Mouse (Mus musculus): ENCODE measurements around the gene Kndc1. TPM values are rescaled to one million over a fixed set of nuclear protein-coding genes. Genes with fewer than 3 reads are reported as not detected.

Gene Kndc1
- total RNA-seq, 1 experiment from 2014 or later, result not detected

DNA sequence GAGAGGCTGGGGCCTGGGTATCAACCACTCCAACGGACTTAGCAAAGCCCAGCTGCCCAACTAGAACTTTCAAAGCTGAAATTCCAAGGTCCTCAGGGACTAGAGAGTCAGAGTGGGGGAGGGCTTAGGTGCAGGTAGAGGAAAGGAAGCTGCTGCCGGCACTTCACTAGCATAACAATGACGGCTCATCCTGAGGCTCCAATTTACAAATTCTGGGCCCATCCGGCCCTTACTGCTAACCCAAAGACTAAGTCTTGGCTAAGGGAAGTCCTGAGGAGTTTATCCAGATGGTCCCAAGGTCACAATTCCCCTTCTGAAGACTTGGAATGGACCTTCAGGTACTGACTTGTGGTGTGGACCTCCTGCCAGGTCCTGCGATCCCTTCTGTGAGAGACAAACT lies 51.0 kb downstream of the Kndc1 start:
- ATAC-seq (ENCODE audit: extremely low read depth, insufficient number of reproducible peaks, low FRiP score, poor library complexity, severe bottlenecking), result no peak

DNA sequence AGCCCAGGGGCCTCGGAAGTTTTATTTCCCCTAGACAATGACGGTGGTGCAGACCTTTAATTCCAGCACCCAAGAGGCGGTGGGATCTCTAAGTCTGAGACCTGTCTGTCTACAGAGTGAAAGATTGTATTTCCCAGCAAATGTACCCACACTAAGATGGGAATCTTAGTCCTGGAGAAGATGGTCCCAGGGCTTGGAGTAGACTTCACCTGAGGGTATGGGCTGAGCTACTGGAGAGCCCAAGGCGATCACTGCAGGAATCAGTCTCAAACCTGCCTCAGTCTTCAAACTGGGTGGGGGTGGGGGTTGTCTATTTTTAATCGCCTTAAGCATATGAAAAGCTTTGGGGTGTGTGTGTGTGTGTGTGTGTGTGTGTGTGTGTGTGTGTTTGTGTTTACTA lies 51.5 kb downstream of the Kndc1 start:
- no peak for ATAC-seq (ENCODE audit: extremely low read depth, insufficient number of reproducible peaks, low FRiP score, poor library complexity, severe bottlenecking)

DNA sequence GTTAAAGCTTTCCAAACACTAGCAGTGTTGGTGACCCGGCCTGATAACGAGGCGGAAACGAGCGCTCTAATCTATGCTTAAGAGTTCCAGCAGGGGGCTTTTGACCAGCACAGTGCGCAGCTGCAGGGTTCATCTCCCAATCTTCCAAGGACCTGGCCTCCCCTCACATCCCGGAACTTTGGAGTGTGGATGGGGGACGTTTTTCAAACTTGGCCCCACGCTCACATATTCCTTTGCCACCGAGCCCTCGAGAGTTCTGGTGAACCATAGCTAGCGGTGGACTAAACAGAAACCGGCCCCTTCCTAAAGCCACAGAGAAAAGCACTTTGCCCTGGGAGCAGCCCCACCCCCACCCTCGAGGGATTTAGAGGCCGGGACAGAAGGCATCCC lies 55.4 kb downstream of the Kndc1 start:
- peak; percentile 47; the same call in 1 of the 2 replicates for ATAC-seq (ENCODE audit: extremely low read depth, insufficient number of reproducible peaks, low FRiP score, poor library complexity, severe bottlenecking)

DNA sequence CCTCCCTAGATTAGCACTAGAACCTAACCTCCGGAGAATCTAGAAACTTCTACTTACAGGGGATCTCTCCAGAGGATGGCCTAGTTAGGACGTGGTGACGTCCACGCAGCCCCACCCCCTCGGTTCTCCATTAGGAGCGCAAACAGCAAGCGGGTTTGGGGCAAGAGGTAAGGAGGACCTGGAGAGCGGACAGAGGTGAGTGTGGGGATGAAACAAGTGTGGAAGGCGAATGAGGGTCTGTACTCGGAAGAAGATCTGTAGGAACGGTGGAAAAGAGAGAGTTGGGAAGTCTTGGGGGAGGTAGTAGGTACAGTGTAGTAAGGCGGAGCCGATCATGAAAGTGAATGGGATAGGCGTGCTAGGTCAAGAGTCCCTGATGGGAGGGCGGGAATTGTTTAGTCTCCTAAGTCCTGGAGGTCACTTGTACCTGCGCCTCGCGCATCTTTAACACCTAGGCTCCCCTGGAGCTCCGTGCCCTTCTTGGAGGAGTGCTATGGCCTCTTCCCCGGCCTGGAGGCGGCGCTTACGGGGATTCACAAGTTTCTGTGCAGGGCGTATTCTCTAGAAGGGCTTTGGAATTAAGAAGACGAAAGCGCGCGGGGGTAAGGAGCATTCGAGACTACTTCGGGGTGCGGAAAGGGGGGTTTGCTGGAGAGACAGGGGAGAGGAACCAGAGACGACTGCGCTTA lies 55.9 kb downstream of the Kndc1 start:
- peak; percentile 44 for ATAC-seq (ENCODE audit: extremely low read depth, insufficient number of reproducible peaks, low FRiP score, poor library complexity, severe bottlenecking)

DNA sequence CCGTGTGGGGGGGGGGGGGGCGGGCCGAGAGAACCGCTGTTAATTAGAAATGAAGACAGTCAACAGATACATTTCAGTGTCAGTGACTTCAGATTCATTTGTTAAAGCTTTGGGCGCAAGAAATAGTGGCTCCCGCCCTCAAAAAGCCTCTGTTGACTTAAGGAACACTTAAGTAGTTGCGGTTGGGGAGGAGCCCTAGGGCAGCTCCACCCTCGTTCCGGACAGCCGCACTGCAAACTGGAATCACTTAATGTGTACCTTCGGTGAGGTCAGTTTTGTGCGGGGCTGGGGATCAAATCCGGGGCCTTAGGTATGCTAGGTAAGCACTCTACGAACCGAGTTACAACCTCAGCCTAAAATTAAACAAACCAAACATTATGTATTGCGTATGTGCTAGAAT lies 56.6 kb downstream of the Kndc1 start:
- ATAC-seq (ENCODE audit: extremely low read depth, insufficient number of reproducible peaks, low FRiP score, poor library complexity, severe bottlenecking), result peak; percentile 49

DNA sequence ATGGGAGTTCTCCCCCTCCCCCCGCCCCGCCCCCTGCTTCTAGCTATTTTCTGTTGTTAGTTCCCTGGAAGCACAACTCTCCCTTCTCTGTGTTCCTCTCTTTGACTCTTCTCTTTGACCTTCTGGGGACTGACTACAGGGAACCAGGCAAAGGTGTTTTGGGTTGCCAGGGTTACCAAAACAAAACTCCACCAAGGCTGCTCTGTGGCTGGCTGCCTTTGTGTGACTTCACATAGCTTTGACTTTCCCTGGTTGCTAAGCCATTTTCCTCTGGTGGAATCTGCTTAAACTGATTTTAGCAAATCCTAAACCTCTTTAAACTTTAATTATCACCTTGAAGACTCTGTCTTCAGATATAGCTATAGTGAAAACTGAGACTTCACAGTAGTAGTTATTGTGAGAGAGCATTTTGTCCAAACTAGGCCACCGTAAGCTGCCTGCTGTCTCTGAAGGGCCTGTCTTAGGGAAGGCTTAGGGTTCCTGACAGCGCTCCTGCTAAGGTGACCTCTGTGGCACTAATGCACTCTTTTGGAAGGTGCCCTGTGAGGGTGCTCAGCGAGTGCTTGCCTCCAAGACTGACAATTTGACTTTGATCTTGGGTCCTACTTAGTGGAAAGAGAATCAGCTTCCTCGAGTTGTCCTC lies 57.6 kb downstream of the Kndc1 start:
- ATAC-seq (ENCODE audit: extremely low read depth, insufficient number of reproducible peaks, low FRiP score, poor library complexity, severe bottlenecking), result no peak

DNA sequence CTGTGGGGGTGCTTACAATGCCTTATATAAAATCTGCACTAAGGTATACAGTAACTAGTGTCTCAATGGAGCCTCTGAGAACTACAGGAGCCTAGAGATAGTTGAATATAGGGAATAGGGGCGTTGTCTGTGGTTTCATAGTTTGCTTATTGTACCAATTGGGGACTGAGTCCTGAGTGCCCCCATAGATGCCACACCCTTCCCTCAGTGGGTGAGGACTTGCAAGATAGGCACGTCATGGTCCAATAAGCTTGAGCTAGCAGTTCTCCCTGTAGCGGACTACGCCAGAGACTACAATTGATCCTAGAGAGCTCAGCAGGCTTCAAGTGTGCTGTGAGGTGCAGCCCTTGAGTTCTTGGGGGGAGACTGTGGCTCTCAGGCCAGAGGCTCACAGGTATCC lies 61.0 kb downstream of the Kndc1 start:
- no peak for ATAC-seq (ENCODE audit: extremely low read depth, insufficient number of reproducible peaks, low FRiP score, poor library complexity, severe bottlenecking)

DNA sequence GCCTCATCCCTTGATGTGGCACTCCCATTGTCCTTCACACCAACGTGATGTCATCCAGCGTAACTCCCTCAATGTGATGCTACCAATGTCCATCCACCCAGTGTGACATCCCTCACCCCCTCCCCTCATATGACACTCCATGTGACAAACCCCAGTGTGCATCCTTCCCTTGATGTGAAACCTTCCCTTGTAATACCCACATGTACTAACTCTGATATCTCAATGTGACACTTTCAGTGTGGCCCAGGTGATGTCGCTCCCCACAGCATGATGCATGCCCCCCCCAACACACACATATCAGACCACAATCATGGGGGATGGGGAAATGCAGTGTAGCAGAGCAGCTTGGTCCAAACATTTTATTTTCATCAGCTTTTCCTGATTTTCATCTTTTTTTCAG lies 62.2 kb downstream of the Kndc1 start:
- ATAC-seq (ENCODE audit: extremely low read depth, insufficient number of reproducible peaks, low FRiP score, poor library complexity, severe bottlenecking), result no peak

DNA sequence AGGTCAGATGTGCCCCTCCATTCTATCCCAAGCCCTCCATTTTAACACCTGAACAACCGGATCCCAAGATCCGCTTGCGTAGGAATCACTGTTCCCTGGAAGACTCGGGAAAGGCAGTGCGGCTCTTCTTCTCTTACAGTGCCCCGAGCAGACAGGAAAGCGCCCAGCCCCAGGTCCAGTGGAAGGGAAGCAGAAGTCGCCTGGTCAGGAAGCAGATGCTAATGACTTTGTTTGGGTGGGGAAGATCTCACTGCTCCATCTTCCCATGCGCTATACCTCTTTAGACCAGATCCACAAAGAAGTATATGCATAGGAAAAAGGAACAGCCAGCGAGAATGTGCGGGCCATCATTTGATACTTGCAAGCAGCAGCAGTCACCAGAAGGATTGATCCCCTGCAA lies 62.9 kb downstream of the Kndc1 start:
- ATAC-seq (ENCODE audit: extremely low read depth, insufficient number of reproducible peaks, low FRiP score, poor library complexity, severe bottlenecking), result no peak

DNA sequence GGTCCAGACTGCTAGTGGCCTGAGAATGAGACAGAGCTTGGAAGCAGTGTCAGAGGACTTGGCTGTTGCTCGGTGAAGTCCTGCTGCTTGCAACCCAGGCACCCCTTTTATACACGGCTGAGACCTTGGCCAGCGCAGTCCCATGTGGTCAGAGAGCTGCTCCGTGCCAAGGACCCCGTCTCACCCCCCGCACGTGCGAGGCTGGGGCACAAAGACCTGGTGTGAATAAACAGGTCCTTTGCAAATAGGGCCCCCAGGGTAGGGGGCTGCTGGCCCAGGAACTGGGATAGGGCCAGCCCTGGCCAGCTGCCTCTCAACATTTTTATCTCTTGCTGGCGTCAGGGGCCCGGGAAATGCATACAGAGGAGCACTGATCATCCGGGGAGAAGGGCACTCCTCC lies 63.5 kb downstream of the Kndc1 start:
- ATAC-seq (ENCODE audit: extremely low read depth, insufficient number of reproducible peaks, low FRiP score, poor library complexity, severe bottlenecking), result no peak

DNA sequence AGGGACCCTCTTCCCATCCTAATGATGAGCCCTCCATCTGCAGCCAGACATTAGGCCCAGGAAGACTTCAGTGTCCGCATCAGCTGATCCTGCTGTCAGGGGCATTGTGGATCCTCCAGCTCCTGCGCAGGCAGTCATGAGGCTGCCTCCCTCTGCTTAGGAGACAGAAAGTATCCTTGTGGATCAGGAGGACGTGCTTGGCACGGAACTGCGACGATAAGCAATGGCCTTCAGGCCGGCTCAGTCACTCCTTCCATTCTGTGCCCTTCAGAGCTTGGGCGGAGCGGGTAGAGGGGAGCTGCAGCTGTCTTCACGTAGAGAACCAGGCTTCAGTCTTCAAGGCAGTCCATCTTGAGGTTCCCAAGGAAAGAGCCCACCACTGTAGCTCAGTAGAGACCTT lies 66.6 kb downstream of the Kndc1 start:
- ATAC-seq (ENCODE audit: extremely low read depth, insufficient number of reproducible peaks, low FRiP score, poor library complexity, severe bottlenecking), result no peak

DNA sequence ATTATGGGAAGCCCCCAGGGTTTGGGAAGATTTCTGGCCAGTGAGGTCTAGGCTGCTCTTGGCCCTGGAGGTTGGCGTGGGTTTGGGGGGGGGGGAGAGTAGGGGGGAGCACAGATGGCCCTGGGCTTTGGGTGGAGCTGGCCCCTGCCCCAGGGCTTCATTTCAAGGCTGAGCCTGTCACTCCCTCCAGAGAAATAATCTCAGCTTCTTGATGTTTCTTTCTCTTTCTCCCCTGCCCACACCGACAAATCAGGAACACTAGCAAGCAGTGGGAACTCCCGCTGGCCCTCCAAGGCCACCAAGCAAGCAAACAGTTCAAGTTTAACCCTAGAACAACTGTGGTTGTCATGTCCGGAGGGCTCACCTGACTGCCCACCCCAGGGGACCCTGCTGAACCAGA lies 69.3 kb downstream of the Kndc1 start:
- ATAC-seq (ENCODE audit: extremely low read depth, insufficient number of reproducible peaks, low FRiP score, poor library complexity, severe bottlenecking), result no peak

DNA sequence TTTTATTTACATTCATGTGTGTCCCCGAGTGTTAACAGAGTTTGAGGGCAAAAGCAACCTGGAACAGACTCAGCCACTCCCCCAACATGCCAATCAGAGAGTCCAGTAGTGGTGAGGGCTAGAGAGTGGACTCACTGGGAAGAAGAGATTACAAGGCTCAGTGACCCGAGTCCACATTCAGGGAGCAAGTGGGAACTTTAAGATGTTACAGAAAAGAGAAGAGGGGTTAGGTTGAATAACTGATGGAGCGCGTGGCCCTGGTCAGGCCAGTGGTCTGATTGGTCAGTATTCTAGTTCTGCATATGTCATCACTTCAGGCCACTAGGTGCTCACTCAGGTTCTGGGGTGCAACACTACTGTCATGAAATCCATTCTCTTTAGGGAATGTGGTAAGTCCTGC lies 72.7 kb downstream of the Kndc1 start:
- no peak for ATAC-seq (ENCODE audit: extremely low read depth, insufficient number of reproducible peaks, low FRiP score, poor library complexity, severe bottlenecking)

DNA sequence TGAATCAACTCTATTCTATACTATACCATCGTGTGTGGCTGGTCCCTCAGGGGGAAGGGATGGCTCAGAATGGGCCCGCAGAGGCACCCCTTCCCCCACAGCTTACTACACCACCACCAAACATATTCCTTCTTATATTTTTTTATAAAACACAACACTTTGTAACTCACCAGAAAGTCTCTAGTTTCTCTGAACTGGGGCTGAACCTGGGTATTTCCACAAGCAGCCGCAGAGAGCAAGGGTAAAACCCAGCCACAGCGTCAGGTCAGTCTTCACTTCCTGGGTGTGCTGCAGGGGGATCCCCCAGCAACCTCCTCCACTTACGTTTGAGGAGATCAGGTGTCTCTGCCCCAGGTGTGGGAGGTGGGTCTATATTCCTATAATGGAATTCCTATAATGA lies 73.9 kb downstream of the Kndc1 start:
- ATAC-seq (ENCODE audit: extremely low read depth, insufficient number of reproducible peaks, low FRiP score, poor library complexity, severe bottlenecking), result no peak; the same call in 1 of the 2 replicates

DNA sequence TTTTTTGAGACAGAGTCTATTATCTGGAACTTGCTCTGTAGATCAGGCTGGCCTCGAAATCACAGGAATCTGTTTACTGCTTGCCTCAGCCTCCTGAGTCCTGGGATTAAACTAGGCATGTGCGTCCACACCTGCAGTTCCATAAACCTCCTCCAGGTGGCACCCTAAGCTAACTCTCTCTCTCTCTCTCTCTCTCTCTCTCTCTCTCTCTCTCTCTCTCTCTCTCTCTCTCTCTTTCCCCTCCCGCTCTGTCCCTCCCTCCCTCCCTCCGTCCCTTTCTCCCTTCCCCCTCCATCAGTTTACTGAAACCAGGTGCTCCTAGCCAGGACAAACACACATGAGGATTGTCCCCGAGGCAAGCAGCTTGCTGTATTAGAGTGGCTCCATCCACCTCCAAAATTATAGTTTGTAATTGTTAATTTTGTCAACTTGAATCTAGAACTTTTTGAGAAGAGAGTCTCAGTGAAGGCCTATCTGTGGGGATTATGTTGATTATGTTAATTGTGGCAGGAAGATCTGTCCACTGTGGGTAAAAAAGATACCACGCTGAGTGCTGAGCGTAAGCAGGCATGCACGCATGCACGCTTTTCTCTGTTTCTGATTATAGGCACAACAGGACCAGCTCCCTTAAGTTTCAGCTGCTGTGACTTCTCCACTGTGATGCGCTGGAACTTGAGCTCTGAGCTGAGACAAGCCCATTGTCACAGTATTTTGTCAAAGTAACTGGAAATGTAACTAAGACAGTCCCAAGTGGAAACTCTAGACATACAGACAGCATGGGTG lies 75.0 kb downstream of the Kndc1 start:
- peak; percentile 40; the same call in 1 of the 2 replicates for ATAC-seq (ENCODE audit: extremely low read depth, insufficient number of reproducible peaks, low FRiP score, poor library complexity, severe bottlenecking)

DNA sequence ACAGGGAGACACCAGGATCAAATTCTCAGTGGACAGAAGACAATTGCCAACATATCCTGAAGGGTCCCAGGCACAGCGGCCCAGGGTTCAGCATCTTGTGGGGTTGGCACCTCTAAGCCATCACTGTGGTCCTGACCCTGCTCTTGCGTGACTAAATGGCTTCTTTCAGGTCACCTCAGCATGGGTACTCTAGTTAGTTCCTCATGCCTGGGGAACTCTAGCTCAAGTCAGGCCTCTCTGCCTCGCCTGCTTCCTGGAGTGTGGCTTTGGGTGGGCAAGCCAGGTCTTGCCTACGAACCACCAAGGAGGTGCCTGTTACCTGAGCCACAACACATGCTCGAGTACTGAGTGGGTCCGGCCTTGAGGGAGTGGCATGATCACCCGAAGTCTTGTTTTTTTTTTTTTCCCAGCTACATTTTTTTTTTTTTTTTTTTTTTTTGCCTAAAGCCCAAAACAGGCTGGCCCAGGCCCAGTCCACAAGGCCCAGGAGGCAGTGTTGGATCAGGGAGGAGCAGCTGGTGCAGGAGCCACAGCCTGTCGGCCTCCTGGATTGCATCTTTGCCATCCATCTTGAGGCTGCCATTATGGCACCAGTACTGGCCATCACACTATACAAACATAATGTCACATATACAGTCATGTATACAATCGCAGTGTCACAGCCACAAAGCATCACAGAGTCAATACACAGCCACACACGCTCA lies 75.9 kb downstream of the Kndc1 start:
- ATAC-seq (ENCODE audit: extremely low read depth, insufficient number of reproducible peaks, low FRiP score, poor library complexity, severe bottlenecking), result no peak

DNA sequence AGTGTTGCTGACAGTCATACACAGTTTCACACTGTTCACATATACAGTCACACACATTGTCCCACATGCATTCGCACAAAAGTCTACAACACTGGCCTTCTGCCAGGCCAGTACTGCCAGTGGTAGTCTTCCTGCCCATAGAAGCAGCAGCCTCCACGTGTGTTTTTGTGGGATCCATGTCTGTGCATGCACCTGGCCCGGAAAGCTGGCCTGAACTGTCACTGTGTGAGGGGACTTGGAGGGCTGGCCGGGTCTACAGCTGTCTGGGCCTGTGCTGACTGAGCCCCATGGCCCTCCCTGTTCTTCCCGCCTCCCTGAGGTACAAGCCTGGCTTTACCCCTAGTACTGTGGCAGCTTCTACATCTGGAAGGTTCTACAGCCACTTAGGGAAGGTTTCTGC lies 76.5 kb downstream of the Kndc1 start:
- ATAC-seq (ENCODE audit: extremely low read depth, insufficient number of reproducible peaks, low FRiP score, poor library complexity, severe bottlenecking), result no peak

DNA sequence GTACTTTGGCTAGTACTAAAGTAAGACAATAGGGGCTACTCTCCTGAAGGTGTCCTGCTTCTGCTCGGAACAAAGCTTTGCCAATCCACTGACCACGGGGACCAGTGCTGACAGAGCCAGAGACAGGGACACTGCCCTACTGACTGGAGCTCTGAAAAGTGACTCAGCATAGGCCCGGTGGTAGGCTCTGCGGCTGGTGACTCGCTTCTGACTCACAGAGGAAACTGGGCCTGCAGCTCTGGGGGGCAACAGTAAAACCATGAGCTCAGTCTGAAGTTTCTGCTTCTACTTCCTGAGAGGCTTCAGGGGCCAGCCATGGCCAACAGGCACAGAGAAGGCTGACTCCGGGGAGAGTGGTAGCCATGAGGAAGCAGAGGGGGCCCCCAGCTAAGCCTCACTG lies 76.9 kb downstream of the Kndc1 start:
- ATAC-seq (ENCODE audit: extremely low read depth, insufficient number of reproducible peaks, low FRiP score, poor library complexity, severe bottlenecking), result peak; percentile 40

DNA sequence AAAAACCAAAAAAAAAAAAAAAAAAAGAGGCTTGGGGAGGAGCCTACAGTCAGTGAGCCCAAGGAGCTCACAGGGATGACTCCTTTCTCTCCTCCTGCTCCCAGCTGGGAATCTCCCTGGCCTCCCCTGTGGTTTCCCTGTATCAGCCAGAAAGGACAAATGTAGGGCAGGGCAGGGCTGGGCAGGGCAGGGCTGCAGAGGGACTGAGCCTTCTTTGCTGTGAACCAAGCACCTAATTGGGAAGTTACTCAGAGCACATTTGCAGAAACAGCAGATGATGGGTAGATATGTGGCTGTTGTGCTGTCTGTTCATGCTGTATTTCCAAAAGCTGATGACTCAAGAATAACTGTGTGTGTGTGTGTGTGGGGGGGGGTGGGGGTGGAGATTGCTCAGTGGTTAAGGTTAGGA lies 78.4 kb downstream of the Kndc1 start:
- ATAC-seq (ENCODE audit: extremely low read depth, insufficient number of reproducible peaks, low FRiP score, poor library complexity, severe bottlenecking), result peak; percentile 21

DNA sequence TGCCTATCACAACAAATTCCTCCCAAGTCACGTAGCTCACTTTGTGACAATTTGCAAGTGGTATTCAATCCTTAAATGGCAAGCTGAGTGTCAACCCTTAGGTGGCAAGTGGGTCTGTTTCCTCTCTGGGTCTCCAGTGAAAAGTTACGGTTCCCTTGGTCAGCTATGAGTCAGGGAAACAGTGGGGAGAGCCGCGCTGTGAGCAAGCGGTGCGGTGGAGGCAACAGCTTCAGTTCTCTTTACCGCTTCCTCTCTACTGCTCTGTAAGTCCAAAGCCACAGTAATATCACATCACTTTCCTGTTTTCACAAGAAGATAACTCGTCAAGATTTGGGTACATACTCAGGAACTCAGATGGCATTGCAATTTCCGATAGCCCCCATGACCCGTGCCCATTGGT lies 79.8 kb downstream of the Kndc1 start:
- ATAC-seq (ENCODE audit: extremely low read depth, insufficient number of reproducible peaks, low FRiP score, poor library complexity, severe bottlenecking), result peak; percentile 51

Measured in neutrophil, adult 5-6 weeks (primary cell).